Mouse (Mus musculus) intestine, embryonic 14.5 days (tissue): ENCODE measurements at regions not wholly inside any gene's neighbourhood (a gene's known extent, or its start where the extent isn't known, plus 50 kb on each side); places are given as distances from the start of the nearest gene placed in this dataset.

Experiments
- ATAC-seq: fragments of 200-750 bp; cut with Nextera tagmentation; replicated peaks from 2 replicates; pipeline ENCODE4 v1.8.0; 2017; ENCODE audit warnings: low read depth, moderate number of reproducible peaks, moderate TSS enrichment, moderate library complexity; ENCODE audit not compliant: low FRiP score, low TSS enrichment
- DNase-seq: peaks from one replicate; pipeline ENCODE4 v3.0.0-alpha.2; 2018; ENCODE audit warnings: low spot score
- H3K27ac ChIP-seq: fragments of 300-500 bp; sonication (generic); 2 replicates; pipeline ENCODE4 v1.5.1; 2014; ENCODE audit warnings: low read depth, mild to moderate bottlenecking, control low read depth
- H3K27me3 ChIP-seq: fragments of 300-500 bp; sonication (generic); replicated peaks from 2 replicates; pipeline ENCODE4 v1.6.1; 2014; ENCODE audit warnings: low read length, control low read depth; ENCODE audit not compliant: control insufficient read depth, insufficient read depth
- H3K36me3 ChIP-seq: fragments of 300-500 bp; sonication (generic); 2 replicates; pipeline ENCODE4 v1.6.1; 2014; ENCODE audit warnings: low read length, control low read depth; ENCODE audit not compliant: control insufficient read depth, insufficient read depth
- H3K4me1 ChIP-seq: fragments of 300-500 bp; sonication (generic); replicated peaks from 2 replicates; pipeline ENCODE4 v1.6.1; 2014; ENCODE audit warnings: low read length, control low read depth, mixed read lengths; ENCODE audit not compliant: control insufficient read depth, insufficient read depth
- H3K4me2 ChIP-seq: fragments of 300-500 bp; sonication (generic); 2 replicates; pipeline ENCODE4 v1.6.1; 2014; ENCODE audit warnings: low read length
- H3K4me3 ChIP-seq: fragments of 300-500 bp; sonication (generic); 2 replicates; pipeline ENCODE4 v1.5.1; 2014; ENCODE audit warnings: low read depth, low read length, control low read depth, mixed read lengths
- H3K9ac ChIP-seq: fragments of 300-500 bp; sonication (generic); 2 replicates; pipeline ENCODE4 v1.6.1; 2014; ENCODE audit warnings: mild to moderate bottlenecking, low read length
- H3K9me3 ChIP-seq: fragments of 300-500 bp; sonication (generic); 2 replicates; pipeline ENCODE4 v1.6.1; 2016; ENCODE audit warnings: low read length, control low read depth; ENCODE audit not compliant: control insufficient read depth
- WGBS: fragments of 180-500 bp; shearing (Covaris S2); extraction: QIAGEN DNeasy Blood & Tissue Kit; methylation state at CpG from one replicate; pipeline ENCODE4 v1.1.7; 2014; 5-methylcytosine and 5-hydroxymethylcytosine counted together

DNA sequence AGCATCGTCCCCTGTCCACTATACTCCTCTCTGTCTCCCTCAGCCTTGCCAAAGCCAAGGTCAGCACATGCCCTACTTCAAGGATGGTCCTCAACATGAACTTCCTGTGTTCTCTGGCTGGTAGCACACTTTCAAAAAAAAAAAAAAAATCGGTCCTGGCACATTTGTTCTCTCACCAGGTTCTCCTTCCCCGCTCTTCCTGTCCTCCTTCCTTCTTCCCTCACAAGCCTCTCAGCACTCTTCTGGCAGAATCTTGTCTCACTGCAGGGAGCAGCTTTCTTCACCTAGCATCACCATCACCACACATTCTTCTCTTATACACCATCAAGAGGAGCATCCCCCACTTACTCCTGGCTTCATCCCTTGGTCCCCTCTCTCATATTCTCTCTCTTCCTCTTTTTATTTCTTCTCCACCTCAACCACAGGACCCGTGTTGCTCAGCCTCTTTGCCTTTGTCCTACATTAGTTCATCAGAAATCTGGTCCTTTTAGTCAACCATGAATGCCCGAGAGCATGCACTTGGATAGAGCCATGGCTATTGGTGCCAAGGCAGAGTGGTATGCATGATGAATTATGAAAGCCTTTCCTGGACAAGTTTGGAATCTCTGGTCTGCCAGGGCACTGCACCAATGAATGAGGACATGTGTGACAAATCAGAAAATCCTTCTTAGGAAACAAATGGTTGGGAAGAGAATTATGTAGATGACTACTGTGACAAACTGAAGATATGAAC is 230.8 kb downstream of the Btg1 start:
- H3K4me2 ChIP-seq, result no peak overlapping the region
- ATAC-seq (no peak), DNase-seq (no peak)
- 77% methylated on average over 5 of the region's 5 CpGs for WGBS
- H3K36me3 ChIP-seq, result no peaks in the 10 kb centered on the region
- no peak overlapping the region for H3K9ac ChIP-seq
- no peaks in the 10 kb centered on the region for H3K27me3 ChIP-seq
- no peaks in the 10 kb centered on the region for H3K4me1 ChIP-seq
- no peak overlapping the region for H3K4me3 ChIP-seq
- no peak overlapping the region for H3K27ac ChIP-seq
- no peaks in the 10 kb centered on the region for H3K9me3 ChIP-seq

DNA sequence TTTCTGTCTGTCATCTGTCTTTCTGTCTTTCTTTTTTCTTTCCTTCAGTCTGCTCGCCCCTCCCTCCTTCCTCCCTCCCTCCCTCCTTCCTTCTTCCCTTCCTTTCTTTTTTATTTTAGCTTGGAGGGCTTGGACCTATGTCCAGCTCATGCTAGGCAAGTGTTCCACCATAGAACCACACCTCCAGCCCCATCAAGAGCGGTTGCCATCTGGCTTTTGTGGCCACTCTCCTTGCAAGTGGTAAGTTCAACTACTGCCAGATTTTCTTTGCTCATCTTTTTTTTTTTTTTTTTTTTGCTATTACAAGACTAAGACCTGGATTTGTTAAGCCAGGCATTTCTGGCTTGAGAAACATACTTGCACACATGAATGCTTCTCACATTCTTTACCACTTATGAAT is 231.7 kb downstream of the Btg1 start:
- Histone ChIP-seq H3K27me3 (no peaks in the 10 kb centered on the region), H3K9ac (no peak overlapping the region), H3K9me3 (no peaks in the 10 kb centered on the region), H3K4me1 (no peaks in the 10 kb centered on the region), H3K27ac (no peak overlapping the region), H3K36me3 (no peaks in the 10 kb centered on the region), H3K4me3 (no peak overlapping the region), H3K4me2 (no peak overlapping the region)
- ATAC-seq (no peak), DNase-seq (no peak)
- WGBS, result 91% methylated on average over 2 of the region's 2 CpGs

DNA sequence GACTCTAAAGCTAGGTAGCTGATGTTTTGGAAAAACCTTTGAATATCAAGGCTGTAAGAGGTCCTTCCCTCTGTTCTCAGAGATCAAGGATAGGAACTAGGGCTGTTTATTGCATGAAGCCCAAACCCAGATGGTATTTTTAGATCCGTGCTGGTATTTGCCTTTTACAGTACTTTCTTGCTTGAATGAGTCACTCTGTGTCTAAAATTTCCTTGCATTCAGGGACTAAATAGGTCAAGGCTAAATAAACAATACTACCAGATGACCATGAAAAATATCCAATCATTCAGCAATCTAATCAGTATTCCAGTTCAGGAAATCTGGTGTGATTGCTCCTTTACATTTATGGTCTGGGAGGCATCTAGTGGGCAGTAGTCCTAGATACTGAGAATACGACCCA is 243.6 kb downstream of the Btg1 start:
- no peaks in the 10 kb centered on the region for H3K36me3 ChIP-seq
- ATAC-seq, result no peak
- no peaks in the 10 kb centered on the region for H3K27me3 ChIP-seq
- no peaks in the 10 kb centered on the region for H3K9me3 ChIP-seq
- no peaks in the 10 kb centered on the region for H3K4me1 ChIP-seq
- H3K27ac ChIP-seq, result no peak overlapping the region
- H3K4me2 ChIP-seq, result no peak overlapping the region
- WGBS, result 83% methylated on average over 2 of the region's 2 CpGs
- no peak overlapping the region for H3K4me3 ChIP-seq
- no peak overlapping the region for H3K9ac ChIP-seq
- DNase-seq, result no peak

DNA sequence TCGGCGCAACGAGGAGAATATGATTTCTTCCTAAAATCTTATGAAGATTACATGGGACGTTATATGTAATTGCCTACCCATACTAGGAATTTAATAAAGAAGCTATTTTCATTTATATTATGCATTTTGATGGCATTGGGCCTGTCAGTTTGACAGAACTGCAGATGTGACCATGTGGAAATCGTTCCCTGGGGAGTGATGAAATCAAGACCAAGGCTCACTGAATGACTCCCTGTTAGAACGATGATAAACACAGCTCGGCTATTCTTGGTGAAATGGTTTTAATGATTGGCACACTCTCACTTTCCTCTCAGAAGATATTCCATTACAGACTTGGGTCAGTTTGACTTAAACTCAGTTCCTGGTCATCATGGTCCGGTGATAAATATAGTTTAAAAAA is 246.4 kb downstream of the Btg1 start:
- DNase-seq (no peak), ATAC-seq (no peak)
- Histone ChIP-seq H3K9ac (no peak overlapping the region), H3K9me3 (no peaks in the 10 kb centered on the region), H3K36me3 (no peaks in the 10 kb centered on the region), H3K27ac (no peak overlapping the region), H3K27me3 (no peaks in the 10 kb centered on the region), H3K4me1 (no peaks in the 10 kb centered on the region), H3K4me2 (no peak overlapping the region), H3K4me3 (no peak overlapping the region)
- WGBS, result 82% methylated on average over 8 of the region's 8 CpGs

DNA sequence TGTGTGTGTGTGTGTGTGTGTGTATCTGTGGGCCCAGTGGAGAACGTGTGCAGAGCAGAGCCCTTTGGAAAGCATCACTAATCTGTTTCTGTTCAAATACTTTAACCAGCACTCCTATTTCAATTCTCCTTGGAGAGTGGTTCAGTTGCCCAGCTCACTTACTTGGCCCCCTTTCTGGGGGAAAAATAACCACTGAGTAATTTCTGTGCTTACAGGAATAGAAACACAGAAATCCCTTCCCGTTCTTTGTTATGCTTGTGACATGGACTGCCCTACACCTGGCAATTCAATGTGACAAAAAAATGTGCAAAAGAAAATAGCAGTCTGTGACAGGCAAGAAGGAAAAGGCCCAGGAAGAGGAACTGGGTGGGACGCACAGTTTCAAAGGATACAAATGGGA is 249.7 kb downstream of the Btg1 start:
- no peaks in the 10 kb centered on the region for H3K4me1 ChIP-seq
- no peaks in the 10 kb centered on the region for H3K36me3 ChIP-seq
- H3K9me3 ChIP-seq, result no peaks in the 10 kb centered on the region
- H3K4me3 ChIP-seq, result no peak overlapping the region
- DNase-seq, result no peak
- H3K4me2 ChIP-seq, result no peak overlapping the region
- no peaks in the 10 kb centered on the region for H3K27me3 ChIP-seq
- H3K9ac ChIP-seq, result no peak overlapping the region
- no peak for ATAC-seq
- H3K27ac ChIP-seq, result no peak overlapping the region
- 74% methylated on average over 3 of the region's 3 CpGs for WGBS

DNA sequence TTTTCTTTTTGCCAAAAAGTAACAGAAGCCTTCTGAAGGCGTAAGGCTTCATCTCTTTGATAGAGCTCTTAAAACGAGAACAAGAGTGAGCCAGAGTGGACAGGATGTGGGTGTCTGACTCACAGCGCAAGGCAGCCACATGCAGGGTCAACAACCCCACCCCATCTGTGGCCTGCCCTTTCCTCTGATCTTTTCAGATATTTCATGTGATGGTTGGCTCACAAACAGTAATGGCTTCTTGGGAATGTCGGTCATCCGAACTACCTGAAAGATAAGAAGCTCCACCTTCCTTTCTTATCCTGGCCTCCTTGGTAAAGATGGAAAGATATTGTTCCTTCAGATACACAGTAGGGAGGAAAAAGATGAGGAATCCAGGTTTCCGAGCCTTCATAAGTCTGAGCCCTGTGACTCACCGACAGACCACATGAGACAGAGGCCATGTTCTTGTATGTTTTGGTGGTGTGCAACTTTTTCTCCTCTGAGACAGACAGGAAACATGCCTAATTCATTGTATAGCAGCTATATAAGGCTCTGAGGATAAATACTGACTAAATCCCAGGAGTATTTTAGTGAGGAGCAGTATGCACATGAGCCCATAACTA is 254.9 kb downstream of the Btg1 start:
- H3K9ac ChIP-seq, result no peak overlapping the region
- no peaks in the 10 kb centered on the region for H3K9me3 ChIP-seq
- no peaks in the 10 kb centered on the region for H3K4me1 ChIP-seq
- no peak for DNase-seq
- H3K27me3 ChIP-seq, result no peaks in the 10 kb centered on the region
- H3K4me2 ChIP-seq, result no peak overlapping the region
- H3K4me3 ChIP-seq, result no peak overlapping the region
- 81% methylated on average over 7 of the region's 7 CpGs for WGBS
- ATAC-seq, result no peak
- no peaks in the 10 kb centered on the region for H3K36me3 ChIP-seq
- no peak overlapping the region for H3K27ac ChIP-seq

DNA sequence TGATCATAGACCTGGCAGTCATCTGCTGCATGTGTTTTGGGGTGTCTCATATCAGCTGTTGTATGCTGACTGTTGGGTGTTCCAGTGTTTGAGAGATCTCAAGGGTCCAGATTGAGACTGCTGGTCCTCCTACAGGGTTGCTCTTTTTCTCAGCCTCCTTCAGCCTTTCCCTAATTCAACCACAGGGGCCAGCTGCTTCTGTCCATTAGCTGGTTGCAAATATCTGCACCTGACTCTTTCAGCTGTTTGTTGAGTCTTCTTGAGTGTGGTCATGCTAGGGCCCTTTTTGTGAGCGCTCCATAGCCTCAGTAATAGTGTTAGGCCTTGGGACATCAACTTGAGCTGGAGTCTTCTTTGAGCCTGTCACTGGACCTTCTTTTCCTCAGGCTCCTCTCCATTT is 257.8 kb downstream of the Btg1 start:
- ATAC-seq (no peak), DNase-seq (no peak)
- Histone ChIP-seq H3K36me3 (no peaks in the 10 kb centered on the region), H3K27ac (no peak overlapping the region), H3K9me3 (no peaks in the 10 kb centered on the region), H3K4me1 (no peaks in the 10 kb centered on the region), H3K4me3 (no peak overlapping the region), H3K9ac (no peak overlapping the region), H3K27me3 (no peaks in the 10 kb centered on the region), H3K4me2 (no peak overlapping the region)
- 93% methylated on average over 1 of the region's 1 CpGs for WGBS

DNA sequence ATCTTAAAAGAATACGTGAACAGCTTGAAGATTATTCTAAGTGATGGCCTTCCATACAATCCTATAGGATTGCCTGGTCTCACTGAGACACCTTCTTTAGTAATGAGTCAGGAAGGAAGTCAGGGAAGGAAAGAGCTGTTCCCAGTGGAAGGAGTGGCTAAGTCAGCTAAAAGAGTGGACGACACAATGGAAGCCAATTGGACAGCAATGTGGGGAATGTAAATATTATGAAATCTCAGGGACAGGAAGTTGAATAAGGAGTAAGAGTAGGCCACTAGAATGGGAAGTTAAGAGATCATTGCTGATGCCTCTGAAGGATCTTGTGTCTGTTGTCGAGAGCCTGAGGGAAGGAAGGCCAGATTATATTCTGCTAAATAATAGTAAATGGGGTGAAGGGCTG is 258.9 kb downstream of the Btg1 start:
- H3K9me3 ChIP-seq, result no peaks in the 10 kb centered on the region
- no peak for DNase-seq
- no peak overlapping the region for H3K4me2 ChIP-seq
- H3K9ac ChIP-seq, result no peak overlapping the region
- no peak overlapping the region for H3K27ac ChIP-seq
- no peaks in the 10 kb centered on the region for H3K4me1 ChIP-seq
- ATAC-seq, result no peak
- H3K4me3 ChIP-seq, result no peak overlapping the region
- 49% methylated on average over 3 of the region's 3 CpGs for WGBS
- no peaks in the 10 kb centered on the region for H3K36me3 ChIP-seq
- no peaks in the 10 kb centered on the region for H3K27me3 ChIP-seq

DNA sequence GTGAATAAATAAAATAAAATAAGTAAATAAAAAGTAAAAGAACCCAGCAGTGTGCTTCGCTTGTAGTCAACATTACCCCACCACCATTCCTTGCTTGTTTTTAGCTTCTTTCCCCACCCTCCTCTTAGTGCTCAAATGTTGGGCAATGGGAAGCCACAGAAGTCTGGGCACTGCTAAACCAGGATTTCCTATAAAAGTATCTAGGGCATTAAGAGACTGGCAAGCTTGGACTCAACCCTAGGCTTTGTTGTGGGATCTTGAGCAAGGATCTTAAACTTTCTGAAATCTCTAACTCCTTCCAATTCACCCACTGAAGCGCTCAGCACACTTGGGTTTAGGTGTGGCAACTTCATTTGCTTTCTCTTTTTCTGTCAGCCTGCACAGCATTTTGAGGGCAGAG is 262.6 kb downstream of the Btg1 start:
- H3K9ac ChIP-seq, result no peak overlapping the region
- no peak overlapping the region for H3K4me2 ChIP-seq
- no peaks in the 10 kb centered on the region for H3K27me3 ChIP-seq
- no peaks in the 10 kb centered on the region for H3K4me1 ChIP-seq
- ATAC-seq (no peak), DNase-seq (no peak)
- 95% methylated on average over 2 of the region's 2 CpGs for WGBS
- H3K27ac ChIP-seq, result no peak overlapping the region
- H3K9me3 ChIP-seq, result no peaks in the 10 kb centered on the region
- no peaks in the 10 kb centered on the region for H3K36me3 ChIP-seq
- H3K4me3 ChIP-seq, result no peak overlapping the region
